Mouse (Mus musculus) heart, embryonic 11.5 days (tissue): ENCODE results near the gene Crip1. TPM values are rescaled to one million over a fixed set of nuclear protein-coding genes. Genes with fewer than 3 reads are reported as not detected.

Experiments
- ATAC-seq: fragments of 200-750 bp; cut with Nextera tagmentation; replicated peaks from 2 replicates; pipeline ENCODE4 v1.8.0; 2017; ENCODE audit warnings: moderate library complexity; ENCODE audit not compliant: insufficient number of reproducible peaks, low FRiP score, low TSS enrichment
- H3K27ac ChIP-seq: fragments of 300-500 bp; sonication (generic); 2 replicates; pipeline ENCODE4 v1.5.1; 2014; ENCODE audit warnings: mild to moderate bottlenecking, low read depth, low read length
- H3K27me3 ChIP-seq: fragments of 300-500 bp; sonication (generic); 2 replicates; pipeline ENCODE4 v1.6.1; 2014; ENCODE audit warnings: mild to moderate bottlenecking, low read length, mixed read lengths; ENCODE audit not compliant: control insufficient read depth, insufficient read depth
- H3K36me3 ChIP-seq: fragments of 300-500 bp; sonication (generic); 2 replicates; pipeline ENCODE4 v1.6.1; 2014; ENCODE audit warnings: mild to moderate bottlenecking, low read length, moderate library complexity, mixed read lengths; ENCODE audit not compliant: control insufficient read depth, insufficient read depth
- H3K4me1 ChIP-seq: fragments of 300-500 bp; sonication (generic); 2 replicates; pipeline ENCODE4 v1.6.1; 2014; ENCODE audit warnings: low read length; ENCODE audit not compliant: control insufficient read depth, insufficient read depth
- H3K4me2 ChIP-seq: fragments of 300-500 bp; sonication (generic); 2 replicates; pipeline ENCODE4 v1.6.1; 2014; ENCODE audit warnings: mild to moderate bottlenecking, moderate library complexity
- H3K4me3 ChIP-seq: fragments of 300-500 bp; sonication (generic); 2 replicates; pipeline ENCODE4 v1.5.1; 2014; ENCODE audit warnings: low read depth, low read length
- H3K9ac ChIP-seq: fragments of 300-500 bp; sonication (generic); 2 replicates; pipeline ENCODE4 v1.6.1; 2014; ENCODE audit warnings: mild to moderate bottlenecking, low read depth, low read length, moderate library complexity
- H3K9me3 ChIP-seq: fragments of 300-500 bp; sonication (generic); replicated peaks from 2 replicates; pipeline ENCODE4 v1.6.1; 2016; ENCODE audit warnings: low read length; ENCODE audit not compliant: control insufficient read depth
- WGBS: fragments of 180-500 bp; shearing (Covaris S2); extraction: QIAGEN DNeasy Blood & Tissue Kit; methylation state at CpG from one replicate; pipeline ENCODE4 v1.1.7; 2014; ENCODE audit not compliant: insufficient replicate concordance; 5-methylcytosine and 5-hydroxymethylcytosine counted together
- polyA plus RNA-seq: library from polyadenylated mRNA; unstranded; fragments of >200 nt; fragmentation: Nextera tagmentation; extraction: Ambion mirVana; gene quantifications from 2 replicates; pipeline ENCODE4 v1.2.1, GENCODE M21; 2014

Gene Crip1
- 525 and 533 TPM in 2 replicates for polyA plus RNA-seq

DNA sequence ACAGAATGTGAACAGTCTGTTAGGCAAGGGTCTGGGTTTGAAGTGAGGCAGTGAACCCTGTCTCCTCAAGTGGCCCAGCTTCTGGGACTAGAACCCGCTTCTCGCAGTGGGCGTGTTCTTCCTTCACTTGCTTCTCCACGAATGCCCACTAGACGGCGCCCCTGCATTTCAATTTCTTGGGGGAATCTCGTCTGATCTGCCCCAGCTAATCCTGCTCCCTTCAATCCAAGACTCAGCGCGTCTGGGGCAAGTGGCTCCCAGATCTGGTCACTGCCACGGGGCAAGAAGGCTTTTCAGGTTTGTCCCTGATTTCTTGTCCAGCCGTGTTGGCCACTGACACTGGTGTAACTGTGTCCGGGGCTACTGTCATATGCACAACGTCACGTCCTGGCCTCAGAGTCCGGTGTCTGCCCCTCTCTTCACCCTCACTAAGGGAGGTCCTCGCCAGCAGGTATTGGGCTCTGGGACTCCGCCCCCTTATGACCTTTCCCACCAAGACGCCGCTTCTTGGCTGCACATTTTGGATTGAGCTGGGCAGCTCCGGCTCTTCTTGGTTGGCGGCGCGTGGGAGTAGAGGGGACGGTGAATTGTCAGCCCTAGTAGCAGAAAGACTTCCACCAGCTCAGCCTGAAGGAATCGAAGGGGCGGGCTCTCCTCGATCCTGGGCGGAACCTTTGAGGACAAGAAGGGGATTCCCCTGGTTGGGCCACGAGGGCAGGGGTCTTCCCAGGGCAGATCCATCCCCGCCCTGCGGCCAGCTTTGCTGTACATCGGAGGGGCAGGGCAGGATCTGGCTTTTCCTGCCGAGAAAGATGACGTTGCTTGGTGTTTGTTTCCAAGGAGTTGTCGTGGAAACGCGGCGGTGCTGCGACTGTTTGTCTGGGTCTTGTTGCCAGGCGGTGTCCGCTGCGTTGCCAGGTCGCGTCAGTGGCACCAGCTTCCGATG lies at the start of gene Crip1:
Gene Crip1 (plus strand): TSS at position 205 of the 946 bp plus-strand sequence.
- H3K27me3 ChIP-seq, result no peaks in the 10 kb centered on the region
- peak within 1 kb of the TSS; percentile 18 for H3K4me3 ChIP-seq
- H3K27ac ChIP-seq, result peak within 1 kb of the TSS; percentile 58
- WGBS, result 10% methylated on average over 45 of the region's 45 CpGs
- no peak for ATAC-seq
- peaks cover 64% of the 10 kb centered on the region for H3K4me1 ChIP-seq
- peaks cover 11% of the 10 kb centered on the region for H3K36me3 ChIP-seq
- peak within 1 kb of the TSS; percentile 48 for H3K4me2 ChIP-seq
- H3K9ac ChIP-seq, result peak within 1 kb of the TSS; percentile 56
- no peaks in the 10 kb centered on the region for H3K9me3 ChIP-seq

DNA sequence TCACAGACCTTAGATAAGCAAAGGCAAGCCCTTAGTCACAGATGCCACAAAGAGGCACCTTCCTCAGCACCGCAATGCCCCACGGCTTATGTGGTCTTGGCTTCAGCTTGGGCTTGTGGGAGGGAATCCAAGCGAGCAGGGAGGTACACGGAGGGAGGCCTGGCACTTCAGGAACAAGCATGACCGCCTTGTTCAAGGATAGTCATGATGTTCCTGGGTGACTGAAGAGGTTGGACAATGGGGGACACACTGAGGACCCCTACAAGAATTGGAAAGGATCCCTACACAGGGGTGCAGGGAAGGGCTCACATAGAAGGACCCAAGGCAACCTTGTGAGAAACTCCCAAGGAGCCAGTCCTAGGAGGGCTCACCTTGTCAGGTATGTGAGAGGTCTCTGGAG lies 49.1 kb upstream of the Crip1 start:
- no peak overlapping the region for H3K27ac ChIP-seq
- H3K4me1 ChIP-seq, result peaks cover 32% of the 10 kb centered on the region
- no peaks in the 10 kb centered on the region for H3K36me3 ChIP-seq
- no peaks in the 10 kb centered on the region for H3K9me3 ChIP-seq
- no peak overlapping the region for H3K4me3 ChIP-seq
- WGBS, result 87% methylated on average over 5 of the region's 5 CpGs
- H3K9ac ChIP-seq, result no peak overlapping the region
- no peak for ATAC-seq
- no peaks in the 10 kb centered on the region for H3K27me3 ChIP-seq
- peak overlapping the region; percentile 81 for H3K4me2 ChIP-seq

DNA sequence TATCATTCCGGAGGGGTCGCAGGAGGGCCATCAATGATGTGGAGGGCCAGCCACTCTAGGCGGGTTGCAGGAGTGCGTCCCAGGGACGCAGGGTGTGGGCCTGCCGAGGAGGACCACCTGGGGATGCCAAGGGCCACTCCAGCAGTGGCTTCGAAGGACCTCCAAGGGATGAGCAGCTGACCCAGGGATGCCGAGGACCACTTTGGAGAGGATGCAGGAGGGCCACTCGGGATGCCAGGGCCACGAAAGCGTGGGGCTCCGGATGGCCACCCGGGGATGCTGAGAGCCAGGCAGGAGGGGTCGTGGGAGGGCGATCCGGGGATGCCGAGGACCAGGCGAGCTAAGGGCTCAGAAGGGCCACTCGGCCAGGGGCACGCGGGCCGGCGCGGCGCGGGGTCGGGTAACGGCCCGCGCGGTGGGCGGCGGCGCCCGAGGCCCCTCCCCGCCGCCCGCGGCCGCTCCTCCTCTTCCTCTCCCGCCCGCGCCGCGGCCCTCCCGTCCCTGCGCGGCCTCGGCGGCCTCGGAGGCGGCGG lies 48.3 kb upstream of the Crip1 start, which contains the start of gene Mta1:
Gene Mta1 (plus strand): TSS at position 530 of the 533 bp plus-strand sequence.
- peak within 1 kb of the TSS; percentile 99 for H3K9ac ChIP-seq

GRCm38 (mm10) chr12:113098530-113099151 lies 47.5 kb upstream of the Crip1 start:
- under 1% methylated on average over 42 of the region's 60 CpGs for WGBS
- Histone ChIP-seq H3K36me3 (no peaks in the 10 kb centered on the region), H3K9ac (peak overlapping the region; percentile 99), H3K4me3 (peak overlapping the region; percentile 99), H3K4me2 (peak overlapping the region; percentile 81), H3K27me3 (no peaks in the 10 kb centered on the region), H3K27ac (peak overlapping the region; percentile 83), H3K4me1 (peaks cover 39% of the 10 kb centered on the region), H3K9me3 (no peaks in the 10 kb centered on the region)
- 0 out of 2 replicates have a peak, but pooled peaks have one; percentile 3 for ATAC-seq

More for the DNA sequence above, 48.3 kb upstream of the Crip1 start, which contains the start of gene Mta1:
- Histone ChIP-seq H3K27ac (peak within 1 kb of the TSS; percentile 83), H3K27me3 (no peaks in the 10 kb centered on the region), H3K36me3 (no peaks in the 10 kb centered on the region), H3K4me1 (peaks cover 34% of the 10 kb centered on the region), H3K4me2 (peak within 1 kb of the TSS; percentile 81), H3K4me3 (peak within 1 kb of the TSS; percentile 99), H3K9me3 (no peaks in the 10 kb centered on the region)
- WGBS, result under 1% methylated on average over 30 of the region's 53 CpGs
- peak; percentile 70 for ATAC-seq

GRCm38 (mm10) chr12:113099470-113100237 lies 46.5 kb upstream of the Crip1 start:
- Histone ChIP-seq H3K4me2 (peak overlapping the region; percentile 81), H3K27ac (no peak overlapping the region), H3K4me1 (peaks cover 42% of the 10 kb centered on the region), H3K27me3 (no peaks in the 10 kb centered on the region), H3K9me3 (no peaks in the 10 kb centered on the region), H3K36me3 (no peaks in the 10 kb centered on the region), H3K9ac (peak overlapping the region; percentile 99), H3K4me3 (peak overlapping the region; percentile 99)
- ATAC-seq, result no peak
- WGBS, result 27% methylated on average over 6 of the region's 6 CpGs

DNA sequence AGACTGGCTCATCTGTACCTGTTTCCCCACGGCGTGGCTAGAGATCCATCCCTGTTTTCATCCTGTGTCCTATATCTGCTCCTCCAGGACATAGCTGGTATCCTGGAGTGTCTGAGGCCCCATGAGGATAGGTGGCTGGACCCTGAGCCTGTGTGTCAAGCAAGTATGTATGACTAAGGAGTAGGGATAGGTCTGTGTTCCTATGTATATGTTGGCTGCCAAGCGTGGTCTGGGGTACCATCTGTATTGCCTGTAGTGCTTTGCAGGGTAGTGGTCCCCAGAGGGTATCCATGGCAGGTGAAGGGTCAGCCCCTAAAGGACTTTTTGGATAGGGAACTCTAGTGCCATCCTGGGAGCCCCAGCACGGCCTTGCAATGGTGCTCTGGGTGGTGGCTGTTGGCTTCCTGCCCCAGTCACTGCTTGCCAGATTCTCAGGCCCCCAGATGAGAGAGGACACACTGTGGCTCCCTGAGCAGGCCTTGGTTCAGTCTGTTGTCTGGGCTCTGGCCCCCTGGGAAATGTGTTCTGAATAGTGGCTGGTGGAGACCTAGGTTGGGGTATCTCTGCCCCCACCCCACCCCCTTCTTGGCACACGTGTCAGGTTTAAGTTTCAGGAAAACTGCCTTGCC lies 45.6 kb upstream of the Crip1 start:
- H3K36me3 ChIP-seq, result no peaks in the 10 kb centered on the region
- no peaks in the 10 kb centered on the region for H3K9me3 ChIP-seq
- no peak overlapping the region for H3K4me3 ChIP-seq
- WGBS, result 79% methylated on average over 5 of the region's 5 CpGs
- peak overlapping the region; percentile 81; the same call in 1 of the 2 replicates for H3K4me2 ChIP-seq
- peaks cover 42% of the 10 kb centered on the region for H3K4me1 ChIP-seq
- H3K27ac ChIP-seq, result no peak overlapping the region
- no peaks in the 10 kb centered on the region for H3K27me3 ChIP-seq
- ATAC-seq, result no peak
- peak overlapping the region; percentile 99; the same call in 1 of the 2 replicates for H3K9ac ChIP-seq

DNA sequence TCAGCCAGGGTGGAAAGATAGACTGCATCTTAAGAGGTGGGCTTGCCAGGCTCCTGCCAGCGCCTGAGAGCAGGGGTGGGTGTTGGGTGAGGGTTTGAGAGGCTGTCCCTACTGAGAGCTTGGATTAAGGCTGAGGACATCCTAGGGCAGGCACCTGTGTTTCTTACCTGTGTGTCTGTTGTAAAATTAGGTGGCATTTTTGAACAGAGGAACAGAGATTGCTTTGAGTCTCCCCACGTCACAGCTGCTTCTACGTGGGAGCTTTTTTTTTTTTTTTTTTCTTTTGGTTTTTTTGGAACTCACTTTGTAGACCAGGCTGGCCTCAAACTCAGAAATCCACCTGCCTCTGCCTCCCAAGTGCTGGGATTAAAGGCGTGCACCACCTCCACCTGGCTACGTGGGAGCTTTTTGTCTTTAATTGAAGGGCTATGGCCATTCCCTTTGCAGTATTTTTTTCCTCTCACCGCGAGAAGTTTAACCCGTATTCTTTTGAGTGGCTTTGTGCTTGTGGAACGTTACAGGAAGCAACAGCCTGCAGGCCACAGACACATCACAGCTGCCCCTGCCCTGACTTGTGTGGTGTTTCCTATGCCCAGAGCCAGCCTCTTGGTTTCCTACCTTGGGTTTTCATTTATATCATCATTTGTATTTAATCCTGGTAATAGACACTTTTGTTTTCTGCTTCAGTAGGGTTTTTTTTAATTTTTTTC lies 44.7 kb upstream of the Crip1 start:
- ATAC-seq, result no peak

More for the DNA sequence above, 44.7 kb upstream of the Crip1 start:
- H3K27me3 ChIP-seq, result no peaks in the 10 kb centered on the region
- H3K4me3 ChIP-seq, result no peak overlapping the region
- 84% methylated on average over 9 of the region's 9 CpGs for WGBS
- no peak overlapping the region for H3K9ac ChIP-seq
- no peaks in the 10 kb centered on the region for H3K9me3 ChIP-seq
- no peak overlapping the region; the same call in 1 of the 2 replicates for H3K4me2 ChIP-seq
- peaks cover 43% of the 10 kb centered on the region for H3K4me1 ChIP-seq
- H3K36me3 ChIP-seq, result 0 out of 2 replicates have a peak, but pooled peaks cover 2% of the 10 kb centered on the region
- H3K27ac ChIP-seq, result no peak overlapping the region
